Mouse (Mus musculus): ENCODE measurements at regions not wholly inside any gene's neighbourhood (a gene's known extent, or its start where the extent isn't known, plus 50 kb on each side); places are given as distances from the start of the nearest gene placed in this dataset.

GRCm38 (mm10) chr5:51938845-51939244 is 251.5 kb downstream of the Dhx15 start:
- Histone ChIP-seq H3K9ac (replicated peaks; ENCODE audit: low read depth, low read length) (no peak overlapping the region), H3K9me3 (ENCODE audit: control insufficient read depth, low read length) (no peaks in the 10 kb centered on the region)
- ATAC-seq = no peak

GRCm38 (mm10) chr5:51937320-51937719 is 253.0 kb downstream of the Dhx15 start:
- no peak for ATAC-seq
- H3K4me3 ChIP-seq (replicated peaks; ENCODE audit: low read length) = no peak overlapping the region
- H3K36me3 ChIP-seq (ENCODE audit: control insufficient read depth, insufficient read depth) = no peaks in the 10 kb centered on the region
- H3K4me1 ChIP-seq (replicated peaks; ENCODE audit: control insufficient read depth, insufficient read depth, low read length) = no peaks in the 10 kb centered on the region
- no peaks in the 10 kb centered on the region for H3K27me3 ChIP-seq (replicated peaks; ENCODE audit: control insufficient read depth, insufficient read depth, low read length)
- no peak overlapping the region for H3K27ac ChIP-seq (ENCODE audit: low read length)
- H3K9ac ChIP-seq (replicated peaks; ENCODE audit: low read depth, low read length) = no peak overlapping the region
- H3K4me2 ChIP-seq (ENCODE audit: low read length) = no peak overlapping the region
- H3K9me3 ChIP-seq (ENCODE audit: control insufficient read depth, low read length) = no peaks in the 10 kb centered on the region
- 88% methylated on average over 6 of the region's 6 CpGs for WGBS

More at GRCm38 (mm10) chr5:51938845-51939244, 251.5 kb downstream of the Dhx15 start:
- Histone ChIP-seq H3K36me3 (ENCODE audit: control insufficient read depth, insufficient read depth) (no peaks in the 10 kb centered on the region), H3K27me3 (replicated peaks; ENCODE audit: control insufficient read depth, insufficient read depth, low read length) (no peaks in the 10 kb centered on the region), H3K4me2 (ENCODE audit: low read length) (no peak overlapping the region), H3K4me3 (replicated peaks; ENCODE audit: low read length) (no peak overlapping the region), H3K4me1 (replicated peaks; ENCODE audit: control insufficient read depth, insufficient read depth, low read length) (no peaks in the 10 kb centered on the region), H3K27ac (ENCODE audit: low read length) (no peak overlapping the region)
- WGBS = 95% methylated on average over 6 of the region's 6 CpGs

GRCm38 (mm10) chr5:51935391-51936354 is 254.6 kb downstream of the Dhx15 start:
- H3K36me3 ChIP-seq (ENCODE audit: control insufficient read depth, insufficient read depth) = no peaks in the 10 kb centered on the region
- H3K27me3 ChIP-seq (replicated peaks; ENCODE audit: control insufficient read depth, insufficient read depth, low read length) = no peaks in the 10 kb centered on the region
- H3K27ac ChIP-seq (ENCODE audit: low read length) = no peak overlapping the region
- H3K9me3 ChIP-seq (ENCODE audit: control insufficient read depth, low read length) = no peaks in the 10 kb centered on the region
- H3K4me2 ChIP-seq (ENCODE audit: low read length) = no peak overlapping the region
- no peak overlapping the region for H3K9ac ChIP-seq (replicated peaks; ENCODE audit: low read depth, low read length)
- H3K4me1 ChIP-seq (replicated peaks; ENCODE audit: control insufficient read depth, insufficient read depth, low read length) = no peaks in the 10 kb centered on the region
- WGBS = 68% methylated on average over 17 of the region's 17 CpGs
- ATAC-seq = no peak
- H3K4me3 ChIP-seq (replicated peaks; ENCODE audit: low read length) = no peak overlapping the region

GRCm38 (mm10) chr5:51934910-51935309 is 255.4 kb downstream of the Dhx15 start:
- H3K36me3 ChIP-seq (ENCODE audit: control insufficient read depth, insufficient read depth) = no peaks in the 10 kb centered on the region
- H3K4me2 ChIP-seq (ENCODE audit: low read length) = no peak overlapping the region
- no peaks in the 10 kb centered on the region for H3K9me3 ChIP-seq (ENCODE audit: control insufficient read depth, low read length)
- no peaks in the 10 kb centered on the region for H3K4me1 ChIP-seq (replicated peaks; ENCODE audit: control insufficient read depth, insufficient read depth, low read length)
- WGBS = 85% methylated on average over 4 of the region's 4 CpGs
- H3K4me3 ChIP-seq (replicated peaks; ENCODE audit: low read length) = no peak overlapping the region
- no peak overlapping the region for H3K9ac ChIP-seq (replicated peaks; ENCODE audit: low read depth, low read length)
- no peak overlapping the region for H3K27ac ChIP-seq (ENCODE audit: low read length)
- ATAC-seq = no peak
- H3K27me3 ChIP-seq (replicated peaks; ENCODE audit: control insufficient read depth, insufficient read depth, low read length) = no peaks in the 10 kb centered on the region

- no peaks in the 10 kb centered on the region for H3K36me3 ChIP-seq (ENCODE audit: control insufficient read depth, insufficient read depth)
- H3K4me2 ChIP-seq (ENCODE audit: low read length) = no peak overlapping the region
- H3K9me3 ChIP-seq (ENCODE audit: control insufficient read depth, low read length) = no peaks in the 10 kb centered on the region
- 88% methylated on average over 1 of the region's 1 CpGs for WGBS
- H3K27me3 ChIP-seq (replicated peaks; ENCODE audit: control insufficient read depth, insufficient read depth, low read length) = no peaks in the 10 kb centered on the region
- no peak overlapping the region for H3K4me3 ChIP-seq (replicated peaks; ENCODE audit: low read length)
- H3K4me1 ChIP-seq (replicated peaks; ENCODE audit: control insufficient read depth, insufficient read depth, low read length) = no peaks in the 10 kb centered on the region
- H3K9ac ChIP-seq (replicated peaks; ENCODE audit: low read depth, low read length) = no peak overlapping the region
- ATAC-seq = no peak
- no peak overlapping the region for H3K27ac ChIP-seq (ENCODE audit: low read length)
Observed at GRCm38 (mm10) chr5:51933331-51933730, 257.0 kb downstream of the Dhx15 start.

GRCm38 (mm10) chr5:51930416-51930815 is 259.9 kb downstream of the Dhx15 start:
- H3K4me3 ChIP-seq (replicated peaks; ENCODE audit: low read length) = no peak overlapping the region
- H3K9me3 ChIP-seq (ENCODE audit: control insufficient read depth, low read length) = no peaks in the 10 kb centered on the region
- no peaks in the 10 kb centered on the region for H3K4me1 ChIP-seq (replicated peaks; ENCODE audit: control insufficient read depth, insufficient read depth, low read length)
- no peak for ATAC-seq
- no peaks in the 10 kb centered on the region for H3K27me3 ChIP-seq (replicated peaks; ENCODE audit: control insufficient read depth, insufficient read depth, low read length)
- 76% methylated on average over 3 of the region's 3 CpGs for WGBS
- no peak overlapping the region for H3K9ac ChIP-seq (replicated peaks; ENCODE audit: low read depth, low read length)
- no peaks in the 10 kb centered on the region for H3K36me3 ChIP-seq (ENCODE audit: control insufficient read depth, insufficient read depth)
- no peak overlapping the region for H3K27ac ChIP-seq (ENCODE audit: low read length)
- no peak overlapping the region for H3K4me2 ChIP-seq (ENCODE audit: low read length)

- WGBS = 96% methylated on average over 3 of the region's 3 CpGs
- ATAC-seq = no peak
Observed at GRCm38 (mm10) chr5:51928801-51929200, 261.5 kb downstream of the Dhx15 start.

GRCm38 (mm10) chr5:51923417-51923816 is 266.9 kb downstream of the Dhx15 start:
- H3K36me3 ChIP-seq (ENCODE audit: control insufficient read depth, insufficient read depth) = no peaks in the 10 kb centered on the region
- no peaks in the 10 kb centered on the region for H3K4me1 ChIP-seq (replicated peaks; ENCODE audit: control insufficient read depth, insufficient read depth, low read length)
- no peak overlapping the region for H3K9ac ChIP-seq (replicated peaks; ENCODE audit: low read depth, low read length)
- H3K27ac ChIP-seq (ENCODE audit: low read length) = no peak overlapping the region
- WGBS = 61% methylated on average over 7 of the region's 7 CpGs
- no peaks in the 10 kb centered on the region for H3K9me3 ChIP-seq (ENCODE audit: control insufficient read depth, low read length)
- no peak overlapping the region for H3K4me3 ChIP-seq (replicated peaks; ENCODE audit: low read length)
- no peaks in the 10 kb centered on the region for H3K27me3 ChIP-seq (replicated peaks; ENCODE audit: control insufficient read depth, insufficient read depth, low read length)
- no peak for ATAC-seq
- no peak overlapping the region for H3K4me2 ChIP-seq (ENCODE audit: low read length)

More at GRCm38 (mm10) chr5:51928801-51929200, 261.5 kb downstream of the Dhx15 start:
- Histone ChIP-seq H3K9ac (replicated peaks; ENCODE audit: low read depth, low read length) (no peak overlapping the region), H3K4me3 (replicated peaks; ENCODE audit: low read length) (no peak overlapping the region), H3K4me2 (ENCODE audit: low read length) (no peak overlapping the region), H3K27ac (ENCODE audit: low read length) (no peak overlapping the region), H3K36me3 (ENCODE audit: control insufficient read depth, insufficient read depth) (no peaks in the 10 kb centered on the region), H3K27me3 (replicated peaks; ENCODE audit: control insufficient read depth, insufficient read depth, low read length) (no peaks in the 10 kb centered on the region), H3K9me3 (ENCODE audit: control insufficient read depth, low read length) (no peaks in the 10 kb centered on the region), H3K4me1 (replicated peaks; ENCODE audit: control insufficient read depth, insufficient read depth, low read length) (no peaks in the 10 kb centered on the region)

GRCm38 (mm10) chr5:51922973-51923372 is 267.3 kb downstream of the Dhx15 start:
- H3K4me3 ChIP-seq (replicated peaks; ENCODE audit: low read length) = no peak overlapping the region
- no peaks in the 10 kb centered on the region for H3K4me1 ChIP-seq (replicated peaks; ENCODE audit: control insufficient read depth, insufficient read depth, low read length)
- no peak for ATAC-seq
- H3K9ac ChIP-seq (replicated peaks; ENCODE audit: low read depth, low read length) = no peak overlapping the region
- no peaks in the 10 kb centered on the region for H3K36me3 ChIP-seq (ENCODE audit: control insufficient read depth, insufficient read depth)
- 61% methylated on average over 5 of the region's 5 CpGs for WGBS
- no peaks in the 10 kb centered on the region for H3K27me3 ChIP-seq (replicated peaks; ENCODE audit: control insufficient read depth, insufficient read depth, low read length)
- no peaks in the 10 kb centered on the region for H3K9me3 ChIP-seq (ENCODE audit: control insufficient read depth, low read length)
- no peak overlapping the region for H3K4me2 ChIP-seq (ENCODE audit: low read length)
- H3K27ac ChIP-seq (ENCODE audit: low read length) = no peak overlapping the region

Data from forebrain, embryonic 16.5 days (tissue).